Mouse (Mus musculus): ENCODE measurements around the gene Fcho2.

- TF ChIP-seq POLR2A (IDR thresholded peaks at IDR 0.05; ENCODE audit: borderline replicate concordance, low read depth, low read length) (no peak), CTCF (IDR thresholded peaks at IDR 0.05; ENCODE audit: low read depth, low read length) (no peak)
These were observed 53.5 kb downstream of the Fcho2 start for GRCm38 (mm10) chr13:98761771-98762170.

All from bone marrow macrophage, adult 2 months (primary cell).